16 mouse cellular contexts compared by ENCODE assay signal in genomic region chr3:34121311-34121710, GRCm38 (mm10).
"Had no signal": no experiment of that assay in that cellular context is flagged by ENCODE, and none has a peak within 500 bp of the region (broad histone marks: within the 10 kb centered on the region; RNA-seq: fewer than 3 reads in every experiment).

No protein-coding gene starts in this region.

- H3K4me3 ChIP-seq: lung, embryonic 15.5 days; megakaryocyte, embryonic 14.5 days; midbrain, embryonic 13.5 days; midbrain, embryonic 15.5 days; neural tube, embryonic 12.5 days had no signal

- ATAC-seq: lung, postnatal 0 days; midbrain, embryonic 13.5 days; midbrain, embryonic 15.5 days had no signal

- H3K27ac ChIP-seq: lung, embryonic 15.5 days; macrophage; midbrain, embryonic 13.5 days; midbrain, embryonic 15.5 days; neural tube, embryonic 12.5 days had no signal

- H3K36me3 ChIP-seq: lung, embryonic 15.5 days; midbrain, embryonic 13.5 days; midbrain, embryonic 15.5 days; neural tube, embryonic 12.5 days had no signal

- H3K4me1 ChIP-seq: lung, embryonic 15.5 days; megakaryocyte, embryonic 14.5 days; midbrain, embryonic 13.5 days; midbrain, embryonic 15.5 days; neural tube, embryonic 12.5 days had no signal

- DNase-seq: lung, adult 2 months; lung, postnatal 14 days; lung, postnatal 36 days; right cerebral cortex, postnatal 14 days; spleen, adult 18-20 months; thymus, adult 18-20 months; thymus, postnatal 14 days; thymus, postnatal 36 days had no signal

- H3K9ac ChIP-seq: lung, embryonic 15.5 days; midbrain, embryonic 13.5 days; midbrain, embryonic 15.5 days; neural tube, embryonic 12.5 days had no signal

- H3K4me2 ChIP-seq: lung, embryonic 15.5 days; midbrain, embryonic 11.5 days; midbrain, embryonic 13.5 days; midbrain, embryonic 15.5 days; neural tube, embryonic 12.5 days had no signal

- H3K9me3 ChIP-seq: lung, embryonic 15.5 days; midbrain, embryonic 13.5 days; midbrain, embryonic 15.5 days; neural tube, embryonic 12.5 days had no signal

- H3K27me3 ChIP-seq: lung, embryonic 15.5 days; megakaryocyte, embryonic 14.5 days; midbrain, embryonic 13.5 days; midbrain, embryonic 15.5 days; neural tube, embryonic 12.5 days had no signal
